Mouse (Mus musculus): Measurements from ENCODE around the gene Tekt1.

DNA sequence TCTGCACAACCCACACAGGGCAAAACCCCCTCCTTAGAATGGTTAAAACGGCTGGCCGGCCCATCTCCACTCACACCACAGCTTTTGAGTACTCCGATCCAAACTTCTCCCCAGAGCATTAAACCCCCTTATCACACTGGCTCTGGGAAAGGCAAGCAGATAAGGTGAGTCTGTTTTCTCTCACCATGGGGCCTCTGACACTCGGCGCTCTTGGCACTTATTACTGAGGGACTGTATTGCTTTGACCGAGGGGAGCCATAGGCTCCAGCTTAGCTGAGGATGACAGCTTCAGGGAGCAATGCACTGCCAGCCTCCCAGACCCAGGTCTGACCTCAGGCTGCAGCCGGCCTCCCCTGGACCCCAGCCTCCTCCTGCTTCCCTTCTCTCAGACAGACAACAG is 45.3 kb upstream of the Tekt1 start:
- no peak for TF ChIP-seq CTCF (IDR thresholded peaks at IDR 0.05; ENCODE audit: low read depth, low read length)
- no peak for TF ChIP-seq TAL1 (conservative IDR thresholded peaks at IDR 0.05; ENCODE audit: low read depth, low read length)

All from G1E (cell line).